Mouse (Mus musculus): ENCODE measurements at regions not wholly inside any gene's neighbourhood (a gene's known extent, or its start where the extent isn't known, plus 50 kb on each side); places are given as distances from the start of the nearest gene placed in this dataset.

DNA sequence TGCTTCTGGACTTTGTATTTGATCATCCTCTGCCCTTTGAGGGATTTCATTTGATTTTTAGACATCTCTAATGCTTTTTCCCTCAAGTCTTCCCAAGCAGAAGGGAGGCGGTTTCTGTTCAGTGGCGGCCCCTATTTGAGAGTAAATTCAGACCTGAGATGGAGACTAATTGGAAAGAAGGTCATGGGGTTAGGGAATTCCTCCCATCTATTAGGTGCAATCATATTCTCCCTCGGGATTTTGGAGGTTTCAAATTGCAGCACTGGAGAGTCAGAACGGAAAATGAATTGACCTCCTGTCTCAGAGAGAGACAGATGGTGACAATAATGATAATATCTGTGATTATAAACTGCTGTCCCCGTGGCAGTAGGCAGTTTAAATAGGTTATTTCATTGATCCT is 285.6 kb downstream of the 1810013L24Rik start:
- no peak overlapping the region for H3K27ac ChIP-seq (ENCODE audit: insufficient read depth, low read depth, low read length, poor library complexity, severe bottlenecking)
- in situ Hi-C loops (cut with MboI; ENCODE audit: low sequenced_read_pairs in 2 of 2, unreplicated experiment in 2 of 2), result no loop called here
- H3K9ac ChIP-seq (ENCODE audit: insufficient read depth, low read depth, low read length, poor library complexity, severe bottlenecking), result no peak overlapping the region
- no peak for TF ChIP-seq MAFK (IDR thresholded peaks at IDR 0.05; ENCODE audit: insufficient read depth, low read depth, low read length)
- no peak for TF ChIP-seq HCFC1 (IDR thresholded peaks at IDR 0.05; ENCODE audit: borderline replicate concordance, insufficient read depth, low read length)
- no peak for TF ChIP-seq ZNF384 (IDR thresholded peaks at IDR 0.05; ENCODE audit: low read depth, low read length)
- no peak for TF ChIP-seq ZC3H11A (IDR thresholded peaks at IDR 0.05; ENCODE audit: borderline replicate concordance, low read depth, low read length)
- no peak for TF ChIP-seq CHD2 (IDR thresholded peaks at IDR 0.05; ENCODE audit: low read depth, low read length)
- no peaks in the 10 kb centered on the region for H3K36me3 ChIP-seq (ENCODE audit: control insufficient read depth, insufficient read depth, low read length, poor library complexity, severe bottlenecking)
- no peak for DNase-seq (ENCODE audit: low read depth, low spot score)
- H3K4me3 ChIP-seq (ENCODE audit: insufficient read depth in 1 of 2, low read depth in 1 of 2, low read length in 2 of 2, poor library complexity in 1 of 2, severe bottlenecking in 1 of 2), result no peak overlapping the region
- peaks cover 4% of the 10 kb centered on the region; the same call in 1 of the 2 replicates for H3K9me3 ChIP-seq (ENCODE audit: control insufficient read depth, insufficient read depth, low read depth, low read length)
- no peaks in the 10 kb centered on the region for H3K4me1 ChIP-seq (ENCODE audit: control insufficient read depth in 2 of 2, insufficient read depth in 2 of 2, low read length in 2 of 2, poor library complexity in 1 of 2)

DNA sequence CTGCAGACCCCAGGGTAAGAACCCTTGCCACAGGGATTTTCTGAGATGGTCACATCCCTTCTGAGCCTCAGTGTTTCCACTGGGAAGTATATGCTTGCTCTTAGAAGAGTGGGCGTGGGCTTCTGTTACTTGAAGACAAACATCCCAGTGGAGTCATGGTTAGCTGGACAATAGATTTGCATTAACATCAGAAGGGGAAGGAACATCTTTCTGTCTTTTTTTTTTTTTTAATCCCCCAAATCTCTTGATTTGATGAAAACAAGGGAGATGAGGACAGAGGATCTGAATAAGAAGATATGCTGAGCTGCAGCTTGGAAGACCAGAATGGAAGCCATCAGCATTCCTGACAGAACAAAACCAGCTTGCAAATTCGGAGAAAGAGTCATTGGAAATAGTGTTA is 291.7 kb downstream of the 1810013L24Rik start:
- Histone ChIP-seq H3K36me3 (ENCODE audit: control insufficient read depth, insufficient read depth, low read length, poor library complexity, severe bottlenecking) (no peaks in the 10 kb centered on the region), H3K27ac (ENCODE audit: insufficient read depth, low read depth, low read length, poor library complexity, severe bottlenecking) (no peak overlapping the region), H3K9ac (ENCODE audit: insufficient read depth, low read depth, low read length, poor library complexity, severe bottlenecking) (no peak overlapping the region), H3K4me3 (ENCODE audit: insufficient read depth in 1 of 2, low read depth in 1 of 2, low read length in 2 of 2, poor library complexity in 1 of 2, severe bottlenecking in 1 of 2) (no peak overlapping the region), H3K9me3 (ENCODE audit: control insufficient read depth, insufficient read depth, low read depth, low read length) (no peaks in the 10 kb centered on the region), H3K4me1 (ENCODE audit: control insufficient read depth in 2 of 2, insufficient read depth in 2 of 2, low read length in 2 of 2, poor library complexity in 1 of 2) (0 out of 4 replicates have a peak, but pooled peaks cover 0 to 2% of the 10 kb centered on the region in 2 experiments)
- TF ChIP-seq MAFK (IDR thresholded peaks at IDR 0.05; ENCODE audit: insufficient read depth, low read depth, low read length) (no peak), ZNF384 (IDR thresholded peaks at IDR 0.05; ENCODE audit: low read depth, low read length) (peak; percentile 67), ZC3H11A (IDR thresholded peaks at IDR 0.05; ENCODE audit: borderline replicate concordance, low read depth, low read length) (no peak)
- in situ Hi-C loops (cut with MboI; ENCODE audit: low sequenced_read_pairs in 2 of 2, unreplicated experiment in 2 of 2), result no loop called here
- no peak for DNase-seq (ENCODE audit: low read depth, low spot score)

DNA sequence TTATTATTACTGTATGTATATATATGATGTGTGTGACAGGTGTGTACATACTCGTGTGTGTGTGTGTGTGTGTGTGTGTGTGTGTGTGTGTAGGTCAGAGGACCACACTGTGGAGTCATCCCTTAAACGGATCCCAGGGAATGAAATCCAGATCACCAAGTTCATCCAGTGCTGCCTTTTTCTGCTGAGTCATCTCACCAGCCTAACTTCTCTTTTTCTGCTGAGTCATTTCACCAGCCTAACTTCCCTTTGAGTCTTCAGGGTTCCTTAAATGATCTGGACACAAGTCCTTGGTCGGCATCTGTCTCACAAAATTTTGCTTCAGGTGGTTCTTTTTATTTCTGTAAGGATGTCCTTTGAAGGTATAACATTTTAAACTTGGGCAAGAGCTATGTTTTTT is 302.2 kb downstream of the 1810013L24Rik start:
- H3K4me3 ChIP-seq (ENCODE audit: insufficient read depth in 1 of 2, low read depth in 1 of 2, low read length in 2 of 2, poor library complexity in 1 of 2, severe bottlenecking in 1 of 2), result no peak overlapping the region
- DNase-seq (ENCODE audit: low read depth, low spot score), result peak; percentile 72
- H3K36me3 ChIP-seq (ENCODE audit: control insufficient read depth, insufficient read depth, low read length, poor library complexity, severe bottlenecking), result peaks cover 9% of the 10 kb centered on the region
- H3K9ac ChIP-seq (ENCODE audit: insufficient read depth, low read depth, low read length, poor library complexity, severe bottlenecking), result no peak overlapping the region
- H3K9me3 ChIP-seq (ENCODE audit: control insufficient read depth, insufficient read depth, low read depth, low read length), result no peaks in the 10 kb centered on the region
- H3K4me1 ChIP-seq (ENCODE audit: control insufficient read depth in 2 of 2, insufficient read depth in 2 of 2, low read length in 2 of 2, poor library complexity in 1 of 2), result peaks cover 21 to 23% of the 10 kb centered on the region in 2 experiments
- in situ Hi-C loops (cut with MboI; ENCODE audit: low sequenced_read_pairs in 2 of 2, unreplicated experiment in 2 of 2), result no loop called here
- 0 out of 2 replicates have a peak, but pooled peaks have one; percentile 50 for TF ChIP-seq CHD2 (IDR thresholded peaks at IDR 0.05; ENCODE audit: low read depth, low read length)
- 0 out of 2 replicates have a peak, but pooled peaks have one; percentile 29 for TF ChIP-seq HCFC1 (IDR thresholded peaks at IDR 0.05; ENCODE audit: borderline replicate concordance, insufficient read depth, low read length)
- TF ChIP-seq ZNF384 (IDR thresholded peaks at IDR 0.05; ENCODE audit: low read depth, low read length), result no peak
- TF ChIP-seq ZC3H11A (IDR thresholded peaks at IDR 0.05; ENCODE audit: borderline replicate concordance, low read depth, low read length), result no peak
- peak; percentile 100 for TF ChIP-seq MAFK (IDR thresholded peaks at IDR 0.05; ENCODE audit: insufficient read depth, low read depth, low read length)
- peak overlapping the region; percentile 81; the same call in 1 of the 2 replicates for H3K27ac ChIP-seq (ENCODE audit: insufficient read depth, low read depth, low read length, poor library complexity, severe bottlenecking)

DNA sequence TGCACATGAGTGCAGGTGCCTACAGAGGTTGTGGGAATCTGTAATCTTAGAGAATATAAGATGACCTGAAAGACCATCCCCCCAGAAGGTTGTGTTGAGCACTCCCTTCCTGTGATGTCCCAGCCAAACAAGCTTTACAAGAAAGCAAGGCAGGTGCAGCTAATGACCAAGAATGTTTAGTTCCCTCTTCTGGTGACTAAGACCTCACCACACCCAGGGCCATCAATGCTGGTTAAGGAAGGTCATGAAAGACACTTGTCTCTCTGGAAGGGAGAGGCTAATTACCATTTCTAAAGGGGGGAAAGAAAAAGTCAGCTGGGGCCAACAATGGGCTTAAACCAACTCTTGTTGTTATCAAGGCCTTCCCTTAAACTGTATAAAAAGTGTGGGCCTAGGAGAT is 302.9 kb downstream of the 1810013L24Rik start:
- TF ChIP-seq ZC3H11A (IDR thresholded peaks at IDR 0.05; ENCODE audit: borderline replicate concordance, low read depth, low read length) (no peak), CHD2 (IDR thresholded peaks at IDR 0.05; ENCODE audit: low read depth, low read length) (peak; percentile 84)
- Histone ChIP-seq H3K9ac (ENCODE audit: insufficient read depth, low read depth, low read length, poor library complexity, severe bottlenecking) (peak overlapping the region; percentile 40; the same call in 1 of the 2 replicates), H3K9me3 (ENCODE audit: control insufficient read depth, insufficient read depth, low read depth, low read length) (no peaks in the 10 kb centered on the region), H3K36me3 (ENCODE audit: control insufficient read depth, insufficient read depth, low read length, poor library complexity, severe bottlenecking) (peaks cover 11% of the 10 kb centered on the region), H3K4me3 (ENCODE audit: insufficient read depth in 1 of 2, low read depth in 1 of 2, low read length in 2 of 2, poor library complexity in 1 of 2, severe bottlenecking in 1 of 2) (peak overlapping the region; percentile 31 to 59), H3K27ac (ENCODE audit: insufficient read depth, low read depth, low read length, poor library complexity, severe bottlenecking) (peak overlapping the region; percentile 98), H3K4me1 (ENCODE audit: control insufficient read depth in 2 of 2, insufficient read depth in 2 of 2, low read length in 2 of 2, poor library complexity in 1 of 2) (peaks cover 23 to 25% of the 10 kb centered on the region in 2 experiments)
- in situ Hi-C loops (cut with MboI; ENCODE audit: low sequenced_read_pairs in 2 of 2, unreplicated experiment in 2 of 2), result no loop called here
- peak; percentile 81 for DNase-seq (ENCODE audit: low read depth, low spot score)

DNA sequence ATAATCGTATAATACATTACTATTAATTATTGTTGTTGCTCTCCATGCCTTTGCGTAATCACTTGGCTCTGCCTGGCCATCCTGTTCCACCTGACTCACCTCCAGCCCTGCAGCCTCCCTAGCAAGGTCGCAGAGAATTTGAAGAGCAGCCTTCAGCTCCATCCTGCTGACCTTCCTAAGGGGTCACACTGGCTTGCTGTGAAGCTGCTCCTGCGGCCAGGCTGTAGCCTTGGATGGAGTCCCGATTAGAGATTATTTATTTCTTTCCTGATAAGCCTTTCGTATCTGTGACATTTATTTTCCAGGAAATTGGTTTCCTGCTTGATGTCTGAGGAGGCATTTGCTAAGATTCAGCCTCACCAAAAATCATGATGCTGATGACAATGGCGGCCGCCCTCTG is 305.5 kb downstream of the 1810013L24Rik start:
- peaks cover 33 to 40% of the 10 kb centered on the region in 2 experiments for H3K4me1 ChIP-seq (ENCODE audit: control insufficient read depth in 2 of 2, insufficient read depth in 2 of 2, low read length in 2 of 2, poor library complexity in 1 of 2)
- peaks cover 11% of the 10 kb centered on the region for H3K36me3 ChIP-seq (ENCODE audit: control insufficient read depth, insufficient read depth, low read length, poor library complexity, severe bottlenecking)
- TF ChIP-seq ZNF384 (IDR thresholded peaks at IDR 0.05; ENCODE audit: low read depth, low read length) (no peak), MAFK (IDR thresholded peaks at IDR 0.05; ENCODE audit: insufficient read depth, low read depth, low read length) (no peak), CHD2 (IDR thresholded peaks at IDR 0.05; ENCODE audit: low read depth, low read length) (no peak), ZC3H11A (IDR thresholded peaks at IDR 0.05; ENCODE audit: borderline replicate concordance, low read depth, low read length) (no peak), HCFC1 (IDR thresholded peaks at IDR 0.05; ENCODE audit: borderline replicate concordance, insufficient read depth, low read length) (no peak)
- no peak for DNase-seq (ENCODE audit: low read depth, low spot score)
- peak overlapping the region; percentile 68; the same call in 1 of the 2 replicates for H3K27ac ChIP-seq (ENCODE audit: insufficient read depth, low read depth, low read length, poor library complexity, severe bottlenecking)
- peak overlapping the region; percentile 0 to 40; a peak in 1 of 4 replicates for H3K4me3 ChIP-seq (ENCODE audit: insufficient read depth in 1 of 2, low read depth in 1 of 2, low read length in 2 of 2, poor library complexity in 1 of 2, severe bottlenecking in 1 of 2)
- no peaks in the 10 kb centered on the region for H3K9me3 ChIP-seq (ENCODE audit: control insufficient read depth, insufficient read depth, low read depth, low read length)
- peak overlapping the region; percentile 44; the same call in 1 of the 2 replicates for H3K9ac ChIP-seq (ENCODE audit: insufficient read depth, low read depth, low read length, poor library complexity, severe bottlenecking)
- in situ Hi-C loops (cut with MboI; ENCODE audit: low sequenced_read_pairs in 2 of 2, unreplicated experiment in 2 of 2), result no loop called here

Data from ES-E14 (cell line).